ENCODE assay signal across 12 mouse cellular contexts in genomic region chr12:4546491-4546890, GRCm38 (mm10). TPM values are rescaled to one million over a fixed set of nuclear protein-coding genes. Genes with fewer than 3 reads are reported as not detected.
A peak's percentile ranks its signal among the peaks of the same experiment; 100 is the strongest.
DNase-seq lines count a peak whose midpoint lies in the region; ATAC-seq and TF ChIP-seq lines count a peak whose summit lies in the region.
"Had no signal": no experiment of that assay in that cellular context is flagged by ENCODE, and none has a peak within 500 bp of the region (broad histone marks: within the 10 kb centered on the region; RNA-seq: fewer than 3 reads in every experiment).

No protein-coding gene starts in this region.

- H3K27me3 ChIP-seq in forebrain, postnatal 0 days (ENCODE audit: insufficient read depth, low read length): no peaks in the 10 kb centered on the region
- H3K27me3 ChIP-seq: heart, embryonic 15.5 days had no signal

- H3K9ac ChIP-seq in forebrain, postnatal 0 days: no peak overlapping the region
- H3K9ac ChIP-seq: heart, embryonic 15.5 days had no signal

- 74% methylated on average over 5 of the region's 5 CpGs for WGBS in forebrain, postnatal 0 days

- no peak for ATAC-seq in forebrain, postnatal 0 days
- ATAC-seq: midbrain, embryonic 16.5 days; Patski had no signal

- no peaks in the 10 kb centered on the region for H3K36me3 ChIP-seq in forebrain, postnatal 0 days (ENCODE audit: insufficient read depth)
- H3K36me3 ChIP-seq: heart, embryonic 15.5 days had no signal

- no peak overlapping the region for H3K4me3 ChIP-seq in forebrain, postnatal 0 days (ENCODE audit: low read depth, low read length)
- H3K4me3 ChIP-seq: heart, embryonic 15.5 days had no signal

- H3K27ac ChIP-seq in forebrain, postnatal 0 days (ENCODE audit: low read depth, low read length): no peak overlapping the region
- H3K27ac ChIP-seq: heart, embryonic 15.5 days had no signal

- no peak for TF ChIP-seq CTCF in forebrain, postnatal 0 days (IDR thresholded peaks at IDR 0.05; ENCODE audit: low read depth)

- H3K9me3 ChIP-seq in forebrain, postnatal 0 days (ENCODE audit: low read length): no peaks in the 10 kb centered on the region
- H3K9me3 ChIP-seq: heart, embryonic 15.5 days had no signal

- DNase-seq in cerebellum, postnatal 10 days: peak; percentile 14 to 21
- no peak for DNase-seq in cerebellum, postnatal 36 days
- peak; percentile 9 for DNase-seq in right cerebral cortex, postnatal 4 days
- DNase-seq in right cerebral cortex, postnatal 36 days (ENCODE audit: low spot score in 2 of 2): no peak
- peak; percentile 54 for DNase-seq in heart, postnatal 25 days (ENCODE audit: low spot score)
- DNase-seq in skeletal muscle tissue, adult 2 months (ENCODE audit: low read depth, low spot score): peak; percentile 49
- DNase-seq in thymus, postnatal 4 days: no peak
- DNase-seq in forebrain, postnatal 0 days: no peak

- no peaks in the 10 kb centered on the region for H3K4me1 ChIP-seq in forebrain, postnatal 0 days (ENCODE audit: insufficient read depth)

- intact Hi-C loops in heart, postnatal 25 days (cut with DNase I): loop anchor here (5.0 to 10.0 kb wide), 2 partner anchors 69 to 262 kb away; partner anchors contain the start of gene Ncoa1

- no peak overlapping the region for H3K4me2 ChIP-seq in forebrain, postnatal 0 days (ENCODE audit: low read depth)
- H3K4me2 ChIP-seq: heart, embryonic 15.5 days had no signal

RNA-seq across cellular contexts. Expression of gene Itsn2, which starts 45.9 kb away (rescaled TPM):
- 10 to 100 TPM; 40.0 to 48.1 TPM for total RNA-seq in heart, postnatal 25 days (2021)
- total RNA-seq in forebrain, postnatal 0 days (2014; rRNA removed): 24.5 and 28.1 TPM in 2 replicates
- polyA plus RNA-seq in forebrain, postnatal 0 days (2015; fragmentation: Nextera tagmentation; extraction: Ambion mirVana): 12.3 and 20.9 TPM in 2 replicates

RNA-seq across cellular contexts. Expression of gene Gm3625, which starts 46.2 kb away (rescaled TPM):
- not detected for total RNA-seq in heart, postnatal 25 days (2021)
- not detected in 2 replicates for total RNA-seq in forebrain, postnatal 0 days (2014; rRNA removed)
- not detected in 2 replicates for polyA plus RNA-seq in forebrain, postnatal 0 days (2015; fragmentation: Nextera tagmentation; extraction: Ambion mirVana)
- total RNA-seq: liver, adult 2 months had no signal
- polyA plus RNA-seq: heart, embryonic 15.5 days; liver, adult 2 months; midbrain, embryonic 16.5 days; Patski had no signal

Comparison
In these comparisons a context has a peak if more than half of its experiments do, and no peak if none do; other contexts are left out.
1. DNase-seq: peak in cerebellum, postnatal 10 days (2 of 2), right cerebral cortex, postnatal 4 days (single experiment), heart, postnatal 25 days (single experiment) and skeletal muscle tissue, adult 2 months (single experiment); none in cerebellum, postnatal 36 days (0 of 2), right cerebral cortex, postnatal 36 days (0 of 2), thymus, postnatal 4 days (single experiment) and forebrain, postnatal 0 days (single experiment).